11 mouse cellular contexts compared by ENCODE assay signal in genomic region chr17:27042840-27043239, GRCm38 (mm10). TPM values are rescaled to one million over a fixed set of nuclear protein-coding genes. Genes with fewer than 3 reads are reported as not detected.
A peak's percentile ranks its signal among the peaks of the same experiment; 100 is the strongest.
DNase-seq lines count a peak whose midpoint lies in the region; ATAC-seq and TF ChIP-seq lines count a peak whose summit lies in the region.
"Had no signal": no experiment of that assay in that cellular context is flagged by ENCODE, and none has a peak within 500 bp of the region (broad histone marks: within the 10 kb centered on the region; RNA-seq: fewer than 3 reads in every experiment).

No protein-coding gene starts in this region.

- H3K36me3 ChIP-seq in heart, embryonic 16.5 days (ENCODE audit: control insufficient read depth, insufficient read depth) = no peaks in the 10 kb centered on the region
- H3K36me3 ChIP-seq in embryonic facial prominence, embryonic 12.5 days = no peaks in the 10 kb centered on the region
- no peaks in the 10 kb centered on the region for H3K36me3 ChIP-seq in limb, embryonic 12.5 days
- no peaks in the 10 kb centered on the region for H3K36me3 ChIP-seq in forebrain, postnatal 0 days (ENCODE audit: insufficient read depth)

- no peak for TF ChIP-seq CTCF in forebrain, postnatal 0 days (IDR thresholded peaks at IDR 0.05; ENCODE audit: low read depth)

- no peak for DNase-seq in heart, postnatal 25 days (ENCODE audit: low spot score)
- peak; percentile 47 for DNase-seq in 416B (ENCODE audit: low read depth)
- DNase-seq in ovary, postnatal 36 days (ENCODE audit: low spot score) = no peak
- DNase-seq in forebrain, postnatal 0 days = no peak
- DNase-seq: adrenal gland, postnatal 36 days; gastrocnemius, postnatal 10 days; left cerebral cortex, postnatal 4 days had no signal

- no peak overlapping the region for H3K4me3 ChIP-seq in heart, embryonic 16.5 days (ENCODE audit: low read length)
- H3K4me3 ChIP-seq in embryonic facial prominence, embryonic 12.5 days = no peak overlapping the region
- H3K4me3 ChIP-seq in limb, embryonic 12.5 days (replicated peaks) = no peak overlapping the region
- H3K4me3 ChIP-seq in forebrain, postnatal 0 days (ENCODE audit: low read depth, low read length) = no peak overlapping the region

- no peak overlapping the region for H3K9ac ChIP-seq in heart, embryonic 16.5 days (ENCODE audit: low read length)
- H3K9ac ChIP-seq in embryonic facial prominence, embryonic 12.5 days = peak overlapping the region; percentile 29; the same call in 1 of the 2 replicates
- peak overlapping the region; percentile 27; the same call in 1 of the 2 replicates for H3K9ac ChIP-seq in limb, embryonic 12.5 days (replicated peaks)
- no peak overlapping the region for H3K9ac ChIP-seq in forebrain, postnatal 0 days

- H3K4me1 ChIP-seq in heart, embryonic 16.5 days (ENCODE audit: control insufficient read depth, insufficient read depth, low read length) = peaks cover 21% of the 10 kb centered on the region
- peaks cover 36% of the 10 kb centered on the region for H3K4me1 ChIP-seq in embryonic facial prominence, embryonic 12.5 days
- peaks cover 47% of the 10 kb centered on the region for H3K4me1 ChIP-seq in limb, embryonic 12.5 days (replicated peaks)
- no peaks in the 10 kb centered on the region for H3K4me1 ChIP-seq in forebrain, postnatal 0 days (ENCODE audit: insufficient read depth)

- 64% methylated on average over 6 of the region's 6 CpGs for WGBS in heart, embryonic 16.5 days
- 53% methylated on average over 6 of the region's 6 CpGs for WGBS in embryonic facial prominence, embryonic 12.5 days
- 53% methylated on average over 6 of the region's 6 CpGs for WGBS in limb, embryonic 12.5 days
- 82% methylated on average over 6 of the region's 6 CpGs for WGBS in forebrain, postnatal 0 days

- H3K27me3 ChIP-seq in heart, embryonic 16.5 days (ENCODE audit: control insufficient read depth, insufficient read depth, low read length) = no peaks in the 10 kb centered on the region
- no peaks in the 10 kb centered on the region for H3K27me3 ChIP-seq in embryonic facial prominence, embryonic 12.5 days
- no peaks in the 10 kb centered on the region for H3K27me3 ChIP-seq in limb, embryonic 12.5 days
- no peaks in the 10 kb centered on the region for H3K27me3 ChIP-seq in forebrain, postnatal 0 days (ENCODE audit: insufficient read depth, low read length)

- H3K4me2 ChIP-seq in heart, embryonic 16.5 days (ENCODE audit: low read depth, low read length) = no peak overlapping the region
- H3K4me2 ChIP-seq in embryonic facial prominence, embryonic 12.5 days (replicated peaks) = no peak overlapping the region
- H3K4me2 ChIP-seq in limb, embryonic 12.5 days = no peak overlapping the region
- H3K4me2 ChIP-seq in forebrain, postnatal 0 days (ENCODE audit: low read depth) = no peak overlapping the region

- intact Hi-C loops in heart, postnatal 25 days (cut with DNase I) = no loop called here

- H3K9me3 ChIP-seq in heart, embryonic 16.5 days (replicated peaks; ENCODE audit: control insufficient read depth, low read length) = no peaks in the 10 kb centered on the region
- no peaks in the 10 kb centered on the region for H3K9me3 ChIP-seq in embryonic facial prominence, embryonic 12.5 days
- H3K9me3 ChIP-seq in limb, embryonic 12.5 days = no peaks in the 10 kb centered on the region
- H3K9me3 ChIP-seq in forebrain, postnatal 0 days (ENCODE audit: low read length) = no peaks in the 10 kb centered on the region

- no peak overlapping the region for H3K27ac ChIP-seq in heart, embryonic 16.5 days (ENCODE audit: low read length)
- H3K27ac ChIP-seq in embryonic facial prominence, embryonic 12.5 days = no peak overlapping the region
- H3K27ac ChIP-seq in limb, embryonic 12.5 days = peak overlapping the region; percentile 50; the same call in 1 of the 2 replicates
- H3K27ac ChIP-seq in forebrain, postnatal 0 days (ENCODE audit: low read depth, low read length) = no peak overlapping the region

- ATAC-seq in heart, embryonic 16.5 days (replicated peaks; ENCODE audit: extremely low read depth, insufficient read depth, low FRiP score) = 0 out of 2 replicates have a peak, but pooled peaks have one; percentile 32
- ATAC-seq in embryonic facial prominence, embryonic 12.5 days (ENCODE audit: insufficient number of reproducible peaks, insufficient read depth, low FRiP score, low TSS enrichment) = no peak
- no peak for ATAC-seq in limb, embryonic 12.5 days (ENCODE audit: insufficient number of reproducible peaks, insufficient read depth, low FRiP score, low TSS enrichment, low read depth)
- no peak for ATAC-seq in CD4-positive, CD25-positive, alpha-beta regulatory T cell, adult 4 months
- no peak for ATAC-seq in forebrain, postnatal 0 days

RNA-seq across cellular contexts. Expression of gene Bak1, which starts 14.0 kb away (rescaled TPM):
- 5.8 and 6.2 TPM in 2 replicates for polyA plus RNA-seq in heart, embryonic 16.5 days (2015; fragmentation: Nextera tagmentation; extraction: Ambion mirVana)
- 10 to 100 TPM; 18.2 to 24.2 TPM for total RNA-seq in heart, postnatal 25 days (2021)
- polyA plus RNA-seq in embryonic facial prominence, embryonic 12.5 days (2016; fragmentation: Nextera tagmentation; extraction: Ambion mirVana) = 4.5 and 4.9 TPM in 2 replicates
- 3.5 and 5.3 TPM in 2 replicates for polyA plus RNA-seq in limb, embryonic 12.5 days (2016; fragmentation: Nextera tagmentation; extraction: Ambion mirVana)
- polyA plus RNA-seq in CD4-positive, CD25-positive, alpha-beta regulatory T cell, adult 4 months (2017; shearing (Covaris generic)) = 1 to 10 TPM; 3.2 to 4.8 TPM
- total RNA-seq in forebrain, postnatal 0 days (2014; rRNA removed) = 36.5 and 48.1 TPM in 2 replicates
- polyA plus RNA-seq in forebrain, postnatal 0 days (2015; fragmentation: Nextera tagmentation; extraction: Ambion mirVana) = 2.5 and 3.5 TPM in 2 replicates

RNA-seq across cellular contexts. Expression of gene Itpr3, which starts 14.3 kb away (rescaled TPM):
- polyA plus RNA-seq in heart, embryonic 16.5 days (2015; fragmentation: Nextera tagmentation; extraction: Ambion mirVana) = 2.2 and 2.6 TPM in 2 replicates
- total RNA-seq in heart, postnatal 25 days (2021) = 1 to 10 TPM; 4.6 to 6.8 TPM
- 3.2 and 3.4 TPM in 2 replicates for polyA plus RNA-seq in embryonic facial prominence, embryonic 12.5 days (2016; fragmentation: Nextera tagmentation; extraction: Ambion mirVana)
- 4.3 and 5.2 TPM in 2 replicates for polyA plus RNA-seq in limb, embryonic 12.5 days (2016; fragmentation: Nextera tagmentation; extraction: Ambion mirVana)
- polyA plus RNA-seq in CD4-positive, CD25-positive, alpha-beta regulatory T cell, adult 4 months (2017; shearing (Covaris generic)) = 1 to 10 TPM; 8.2 to 8.6 TPM
- total RNA-seq in forebrain, postnatal 0 days (2014; rRNA removed) = 1.8 and 2.9 TPM in 2 replicates
- polyA plus RNA-seq in forebrain, postnatal 0 days (2015; fragmentation: Nextera tagmentation; extraction: Ambion mirVana) = 0.30 TPM in 2 replicates

Comparison
In these comparisons a context has a peak if more than half of its experiments do, and no peak if none do; other contexts are left out.
1. H3K9ac ChIP-seq: peak in embryonic facial prominence, embryonic 12.5 days (single experiment) and limb, embryonic 12.5 days (single experiment); none in heart, embryonic 16.5 days (single experiment) and forebrain, postnatal 0 days (single experiment).